Mouse (Mus musculus): Measurements from ENCODE around the gene Mvd. TPM values are rescaled to one million over a fixed set of nuclear protein-coding genes. Genes with fewer than 3 reads are reported as not detected.

Mvd gene
- total RNA-seq, 2 experiments from 2014 or later: 19.1 to 20.6 TPM

GRCm38 (mm10) chr8:122457171-122457570 is 13.9 kb upstream of the Mvd start:
- DNase-seq: no peak

GRCm38 (mm10) chr8:122454409-122454808 is 11.2 kb upstream of the Mvd start:
- no peak for DNase-seq

- DNase-seq: no peak
Observed at GRCm38 (mm10) chr8:122452154-122452553, 8.9 kb upstream of the Mvd start.

GRCm38 (mm10) chr8:122451161-122451703 is 8.0 kb upstream of the Mvd start:
- DNase-seq: no peak

GRCm38 (mm10) chr8:122445203-122445602 is 2.0 kb upstream of the Mvd start:
- no peak for DNase-seq

- DNase-seq: peak; percentile 84 to 85
Observed at GRCm38 (mm10) chr8:122444058-122444748, 981 bp upstream of the Mvd start.

GRCm38 (mm10) chr8:122442781-122443180 is 441 bp downstream of the Mvd start:
- no peak for DNase-seq

GRCm38 (mm10) chr8:122442356-122442755 is 866 bp downstream of the Mvd start:
- DNase-seq: no peak

- DNase-seq: no peak
Observed at GRCm38 (mm10) chr8:122441326-122441725, 1.9 kb downstream of the Mvd start.

GRCm38 (mm10) chr8:122439336-122439735 is 3.9 kb downstream of the Mvd start:
- DNase-seq: no peak

- DNase-seq: no peak
Observed at GRCm38 (mm10) chr8:122437708-122438331, 5.4 kb downstream of the Mvd start.

- no peak for DNase-seq
Observed at GRCm38 (mm10) chr8:122436586-122437125, 6.6 kb downstream of the Mvd start.

- DNase-seq: no peak
Observed at GRCm38 (mm10) chr8:122436146-122436545, 7.1 kb downstream of the Mvd start.

- DNase-seq: no peak
Observed at GRCm38 (mm10) chr8:122435375-122435774, 7.8 kb downstream of the Mvd start.

GRCm38 (mm10) chr8:122433269-122433905 is 9.8 kb downstream of the Mvd start:
- DNase-seq: no peak

- DNase-seq: peak in 1 of 2 experiments; percentile 14
Observed at GRCm38 (mm10) chr8:122432443-122433268, 10.6 kb downstream of the Mvd start, which contains the start of gene Cyba. Gene Cyba (minus strand): TSS chr8:122432930.

GRCm38 (mm10) chr8:122431694-122432442 is 11.4 kb downstream of the Mvd start:
- DNase-seq: no peak

GRCm38 (mm10) chr8:122430646-122431045 is 12.6 kb downstream of the Mvd start:
- no peak for DNase-seq

- DNase-seq: no peak
Observed at GRCm38 (mm10) chr8:122430058-122430636, 13.1 kb downstream of the Mvd start.

- no peak for DNase-seq
Observed at GRCm38 (mm10) chr8:122428163-122428562, 15.1 kb downstream of the Mvd start.

- DNase-seq: no peak
Observed at GRCm38 (mm10) chr8:122427607-122428006, 15.6 kb downstream of the Mvd start.

Measured in layer of hippocampus, postnatal 36 days (tissue).